Mouse (Mus musculus) neural tube, embryonic 11.5 days (tissue): ENCODE measurements around the gene Rad54l2. TPM values are rescaled to one million over a fixed set of nuclear protein-coding genes. Genes with fewer than 3 reads are reported as not detected.

Experiments used
- ATAC-seq: fragments of 200-750 bp; cut with Nextera tagmentation; 2 replicates; pipeline ENCODE4 v1.8.0; 2017; ENCODE audit warnings: moderate number of reproducible peaks, mild to moderate bottlenecking, moderate TSS enrichment, moderate library complexity; ENCODE audit not compliant: insufficient read depth, low FRiP score, low TSS enrichment
- DNase-seq: peaks from one replicate; pipeline ENCODE4 v3.0.0-alpha.2; 2015; ENCODE audit warnings: low spot score
- H3K27ac ChIP-seq: fragments of 300-500 bp; sonication (generic); 2 replicates; pipeline ENCODE4 v1.5.1; 2014; ENCODE audit warnings: low read depth, mild to moderate bottlenecking, low read length
- H3K27me3 ChIP-seq: fragments of 300-500 bp; sonication (generic); 2 replicates; pipeline ENCODE4 v1.6.1; 2014; ENCODE audit warnings: mild to moderate bottlenecking, low read length, mixed read lengths; ENCODE audit not compliant: control insufficient read depth, insufficient read depth
- H3K36me3 ChIP-seq: fragments of 300-500 bp; sonication (generic); 2 replicates; pipeline ENCODE4 v1.6.1; 2014; ENCODE audit warnings: mild to moderate bottlenecking, low read length, moderate library complexity, mixed read lengths; ENCODE audit not compliant: control insufficient read depth, insufficient read depth
- H3K4me1 ChIP-seq: fragments of 300-500 bp; sonication (generic); 2 replicates; pipeline ENCODE4 v1.6.1; 2014; ENCODE audit warnings: low read length, mixed read lengths; ENCODE audit not compliant: control insufficient read depth, insufficient read depth
- H3K4me2 ChIP-seq: fragments of 300-500 bp; sonication (generic); 2 replicates; pipeline ENCODE4 v1.6.1; 2014; ENCODE audit warnings: low read depth, mild to moderate bottlenecking, moderate library complexity
- H3K4me3 ChIP-seq: fragments of 300-500 bp; sonication (generic); 2 replicates; pipeline ENCODE4 v1.5.1; 2014; ENCODE audit warnings: low read depth, low read length
- H3K9ac ChIP-seq: fragments of 300-500 bp; sonication (generic); 2 replicates; pipeline ENCODE4 v1.6.1; 2014; ENCODE audit warnings: mild to moderate bottlenecking, low read length
- H3K9me3 ChIP-seq: fragments of 300-500 bp; sonication (generic); 2 replicates; pipeline ENCODE4 v1.6.1; 2016; ENCODE audit warnings: low read length; ENCODE audit not compliant: control insufficient read depth
- WGBS: fragments of 180-500 bp; shearing (Covaris S2); extraction: QIAGEN DNeasy Blood & Tissue Kit; methylation state at CpG from one replicate; pipeline ENCODE4 v1.1.7; 2014; 5-methylcytosine and 5-hydroxymethylcytosine counted together
- polyA plus RNA-seq: library from polyadenylated mRNA; unstranded; fragments of >200 nt; fragmentation: Nextera tagmentation; extraction: Ambion mirVana; gene quantifications from 2 replicates; pipeline ENCODE4 v1.2.1, GENCODE M21; 2014

Gene Rad54l2
- polyA plus RNA-seq, 1 experiment from 2014 or later: 6.1 TPM

- H3K4me3 ChIP-seq: no peak overlapping the region
- H3K9me3 ChIP-seq: no peaks in the 10 kb centered on the region
- no peak for ATAC-seq
- no peak overlapping the region for H3K9ac ChIP-seq
- H3K27ac ChIP-seq: no peak overlapping the region
- 91% methylated on average over 2 of the region's 2 CpGs for WGBS
- no peaks in the 10 kb centered on the region for H3K4me1 ChIP-seq
- DNase-seq: no peak
- H3K27me3 ChIP-seq: no peaks in the 10 kb centered on the region
- H3K36me3 ChIP-seq: no peaks in the 10 kb centered on the region
- H3K4me2 ChIP-seq: no peak overlapping the region
Measured at GRCm38 (mm10) chr9:106733690-106734089, 55.3 kb downstream of the Rad54l2 start.

GRCm38 (mm10) chr9:106729416-106729815 is 59.6 kb downstream of the Rad54l2 start:
- no peak for ATAC-seq
- no peak overlapping the region for H3K9ac ChIP-seq
- 90% methylated on average over 2 of the region's 2 CpGs for WGBS

GRCm38 (mm10) chr9:106726891-106727290 is 62.1 kb downstream of the Rad54l2 start:
- H3K9me3 ChIP-seq: no peaks in the 10 kb centered on the region
- H3K36me3 ChIP-seq: no peaks in the 10 kb centered on the region; the same call in 1 of the 2 replicates
- no peak overlapping the region for H3K27ac ChIP-seq
- DNase-seq: no peak
- 88% methylated on average over 1 of the region's 1 CpGs for WGBS
- no peak overlapping the region for H3K4me3 ChIP-seq
- no peaks in the 10 kb centered on the region for H3K4me1 ChIP-seq
- no peak overlapping the region for H3K9ac ChIP-seq
- no peaks in the 10 kb centered on the region for H3K27me3 ChIP-seq
- ATAC-seq: no peak
- H3K4me2 ChIP-seq: no peak overlapping the region

More at GRCm38 (mm10) chr9:106729416-106729815, 59.6 kb downstream of the Rad54l2 start:
- no peak for DNase-seq
- Histone ChIP-seq H3K4me3 (no peak overlapping the region), H3K9me3 (no peaks in the 10 kb centered on the region), H3K4me2 (no peak overlapping the region), H3K4me1 (no peaks in the 10 kb centered on the region), H3K27ac (no peak overlapping the region), H3K27me3 (no peaks in the 10 kb centered on the region), H3K36me3 (no peaks in the 10 kb centered on the region)

GRCm38 (mm10) chr9:106725435-106725834 is 63.6 kb downstream of the Rad54l2 start:
- Histone ChIP-seq H3K9ac (no peak overlapping the region), H3K27ac (no peak overlapping the region), H3K36me3 (no peaks in the 10 kb centered on the region; the same call in 1 of the 2 replicates), H3K9me3 (no peaks in the 10 kb centered on the region), H3K4me2 (no peak overlapping the region), H3K4me1 (no peaks in the 10 kb centered on the region), H3K27me3 (no peaks in the 10 kb centered on the region), H3K4me3 (no peak overlapping the region)
- no peak for ATAC-seq
- 97% methylated on average over 2 of the region's 2 CpGs for WGBS
- no peak for DNase-seq

GRCm38 (mm10) chr9:106724864-106725263 is 64.1 kb downstream of the Rad54l2 start:
- no peak overlapping the region for H3K9ac ChIP-seq
- ATAC-seq: no peak
- no peak for DNase-seq
- no peak overlapping the region for H3K27ac ChIP-seq
- no peak overlapping the region for H3K4me3 ChIP-seq
- H3K36me3 ChIP-seq: peaks cover 3% of the 10 kb centered on the region; the same call in 1 of the 2 replicates
- WGBS: 84% methylated on average over 1 of the region's 1 CpGs
- H3K9me3 ChIP-seq: no peaks in the 10 kb centered on the region
- no peaks in the 10 kb centered on the region for H3K27me3 ChIP-seq
- H3K4me2 ChIP-seq: no peak overlapping the region
- H3K4me1 ChIP-seq: no peaks in the 10 kb centered on the region

- no peak overlapping the region for H3K4me3 ChIP-seq
- H3K36me3 ChIP-seq: peaks cover 12% of the 10 kb centered on the region
- DNase-seq: no peak
Measured at GRCm38 (mm10) chr9:106716729-106717128, 72.3 kb downstream of the Rad54l2 start.

GRCm38 (mm10) chr9:106716232-106716631 is 72.8 kb downstream of the Rad54l2 start:
- Histone ChIP-seq H3K27ac (no peak overlapping the region), H3K27me3 (no peaks in the 10 kb centered on the region), H3K4me2 (no peak overlapping the region), H3K4me3 (no peak overlapping the region), H3K9me3 (no peaks in the 10 kb centered on the region), H3K4me1 (no peaks in the 10 kb centered on the region), H3K36me3 (peaks cover 12% of the 10 kb centered on the region), H3K9ac (no peak overlapping the region)
- no peak for DNase-seq
- ATAC-seq: no peak
- 100% methylated on average over 2 of the region's 2 CpGs for WGBS

More at GRCm38 (mm10) chr9:106716729-106717128, 72.3 kb downstream of the Rad54l2 start:
- 98% methylated on average over 4 of the region's 4 CpGs for WGBS
- no peak overlapping the region for H3K27ac ChIP-seq
- no peak overlapping the region for H3K9ac ChIP-seq
- H3K4me2 ChIP-seq: no peak overlapping the region
- H3K9me3 ChIP-seq: no peaks in the 10 kb centered on the region
- H3K4me1 ChIP-seq: no peaks in the 10 kb centered on the region
- ATAC-seq: no peak
- H3K27me3 ChIP-seq: no peaks in the 10 kb centered on the region

GRCm38 (mm10) chr9:106712470-106712869 is 76.5 kb downstream of the Rad54l2 start:
- Histone ChIP-seq H3K4me1 (no peaks in the 10 kb centered on the region), H3K36me3 (peaks cover 7% of the 10 kb centered on the region), H3K27me3 (no peaks in the 10 kb centered on the region), H3K4me3 (no peak overlapping the region), H3K9me3 (no peaks in the 10 kb centered on the region), H3K9ac (no peak overlapping the region), H3K4me2 (no peak overlapping the region), H3K27ac (no peak overlapping the region)
- WGBS: 98% methylated on average over 2 of the region's 2 CpGs
- DNase-seq (no peak), ATAC-seq (no peak)

- Histone ChIP-seq H3K4me1 (no peaks in the 10 kb centered on the region), H3K27me3 (no peaks in the 10 kb centered on the region), H3K27ac (no peak overlapping the region), H3K4me3 (no peak overlapping the region), H3K9me3 (no peaks in the 10 kb centered on the region), H3K36me3 (peaks cover 8% of the 10 kb centered on the region), H3K4me2 (no peak overlapping the region), H3K9ac (no peak overlapping the region)
- no peak for ATAC-seq
- 95% methylated on average over 11 of the region's 11 CpGs for WGBS
- DNase-seq: no peak
Measured at GRCm38 (mm10) chr9:106692973-106693481, 96.0 kb downstream of the Rad54l2 start.
